Mouse (Mus musculus): Measurements from ENCODE around the gene Ano6.

GRCm38 (mm10) chr15:95758069-95758468, 32.6 kb upstream of the Ano6 start:
- TF ChIP-seq CTCF (IDR thresholded peaks at IDR 0.05; ENCODE audit: control insufficient read depth, insufficient read depth, low read length) (no peak), POLR2A (IDR thresholded peaks at IDR 0.05; ENCODE audit: borderline replicate concordance, control insufficient read depth, low read depth, low read length) (no peak)

Data from bone marrow, adult 2 months (tissue).